Comparison of ENCODE assay signal across 13 mouse cellular contexts in genomic region chr12:111436640-111437039, GRCm38 (mm10). TPM values are rescaled to one million over a fixed set of nuclear protein-coding genes. Genes with fewer than 3 reads are reported as not detected.
DNase-seq lines count a peak whose midpoint lies in the region; ATAC-seq and TF ChIP-seq lines count a peak whose summit lies in the region.
"Had no signal": no experiment of that assay in that cellular context is flagged by ENCODE, and none has a peak within 500 bp of the region (broad histone marks: within the 10 kb centered on the region; RNA-seq: fewer than 3 reads in every experiment).

No protein-coding gene starts in this region.

- ATAC-seq in kidney, embryonic 15.5 days (replicated peaks; ENCODE audit: low FRiP score): no peak
- no peak for ATAC-seq in liver, embryonic 14.5 days (ENCODE audit: insufficient read depth)
- ATAC-seq in megakaryocyte progenitor cell, adult 5-6 weeks (replicated peaks; ENCODE audit: poor library complexity): peak; percentile 32
- no peak for ATAC-seq in forebrain, embryonic 12.5 days (ENCODE audit: low FRiP score)
- ATAC-seq: forebrain, embryonic 15.5 days had no signal

- H3K4me3 ChIP-seq in kidney, embryonic 15.5 days (replicated peaks): no peak overlapping the region
- peak overlapping the region; percentile 16 for H3K4me3 ChIP-seq in bone marrow macrophage, adult 2 months (ENCODE audit: insufficient read depth, low read length)
- no peak overlapping the region for H3K4me3 ChIP-seq in liver, embryonic 14.5 days (ENCODE audit: insufficient read depth in 1 of 2, low read depth in 2 of 2, low read length in 2 of 2)
- no peak overlapping the region for H3K4me3 ChIP-seq in forebrain, embryonic 12.5 days (replicated peaks)
- H3K4me3 ChIP-seq: forebrain, embryonic 15.5 days had no signal

- no peaks in the 10 kb centered on the region for H3K36me3 ChIP-seq in kidney, embryonic 15.5 days
- no peaks in the 10 kb centered on the region for H3K36me3 ChIP-seq in liver, embryonic 14.5 days (replicated peaks; ENCODE audit: control insufficient read depth, insufficient read depth, low read depth)
- H3K36me3 ChIP-seq in forebrain, embryonic 12.5 days (replicated peaks): no peaks in the 10 kb centered on the region
- H3K36me3 ChIP-seq: forebrain, embryonic 15.5 days had no signal

- no peak for TF ChIP-seq EP300 in liver, embryonic 14.5 days (IDR thresholded peaks at IDR 0.05; ENCODE audit: low read depth)

- no peak for TF ChIP-seq POLR2A in bone marrow macrophage, adult 2 months (IDR thresholded peaks at IDR 0.05; ENCODE audit: borderline replicate concordance, low read depth, low read length)

- peaks cover 58% of the 10 kb centered on the region for H3K4me1 ChIP-seq in kidney, embryonic 15.5 days
- peaks cover 80% of the 10 kb centered on the region for H3K4me1 ChIP-seq in bone marrow macrophage, adult 2 months (ENCODE audit: control insufficient read depth, insufficient read depth, low read length)
- peaks cover 69 to 82% of the 10 kb centered on the region in 2 experiments for H3K4me1 ChIP-seq in liver, embryonic 14.5 days (replicated peaks; ENCODE audit: control insufficient read depth in 2 of 2, insufficient read depth in 2 of 2, low read length in 1 of 2)
- peaks cover 5% of the 10 kb centered on the region; the same call in 1 of the 2 replicates for H3K4me1 ChIP-seq in forebrain, embryonic 12.5 days

- no peak overlapping the region for H3K4me2 ChIP-seq in kidney, embryonic 15.5 days
- peak overlapping the region; percentile 18; the same call in 1 of the 2 replicates for H3K4me2 ChIP-seq in liver, embryonic 14.5 days (ENCODE audit: low read depth)
- H3K4me2 ChIP-seq in forebrain, embryonic 12.5 days: no peak overlapping the region
- H3K4me2 ChIP-seq: forebrain, embryonic 15.5 days had no signal

- DNase-seq in kidney, postnatal 14 days: no peak
- DNase-seq in liver, embryonic 14.5 days (ENCODE audit: low read depth in 3 of 3, low spot score in 3 of 3): no peak
- DNase-seq in layer of hippocampus, postnatal 10 days (ENCODE audit: low spot score in 2 of 2): no peak
- no peak for DNase-seq in thymus, postnatal 25 days
- DNase-seq: adrenal gland, postnatal 25 days; retina, postnatal 1 day; thymus, postnatal 14 days had no signal

- H3K27me3 ChIP-seq in kidney, embryonic 15.5 days: peaks cover 25% of the 10 kb centered on the region
- H3K27me3 ChIP-seq in liver, embryonic 14.5 days (ENCODE audit: control insufficient read depth, insufficient read depth, low read length): no peaks in the 10 kb centered on the region
- H3K27me3 ChIP-seq in forebrain, embryonic 12.5 days: peaks cover 88% of the 10 kb centered on the region

- no peak for TF ChIP-seq CTCF in bone marrow macrophage, adult 2 months (IDR thresholded peaks at IDR 0.05; ENCODE audit: low read depth, low read length)
- no peak for TF ChIP-seq CTCF in liver, embryonic 14.5 days (IDR thresholded peaks at IDR 0.05; ENCODE audit: low read depth)

- H3K27ac ChIP-seq in kidney, embryonic 15.5 days: 0 out of 2 replicates have a peak overlapping the region, but pooled peaks have one; percentile 6
- H3K27ac ChIP-seq in bone marrow macrophage, adult 2 months (ENCODE audit: insufficient read depth, low read depth, low read length): peak overlapping the region; percentile 85
- peak overlapping the region; percentile 52 for H3K27ac ChIP-seq in liver, embryonic 14.5 days
- H3K27ac ChIP-seq in forebrain, embryonic 12.5 days: no peak overlapping the region
- H3K27ac ChIP-seq: forebrain, embryonic 15.5 days had no signal

- no peaks in the 10 kb centered on the region for H3K9me3 ChIP-seq in kidney, embryonic 15.5 days (replicated peaks)
- H3K9me3 ChIP-seq in liver, embryonic 14.5 days (ENCODE audit: control insufficient read depth, low read length): no peaks in the 10 kb centered on the region
- H3K9me3 ChIP-seq in forebrain, embryonic 12.5 days: no peaks in the 10 kb centered on the region
- H3K9me3 ChIP-seq: forebrain, embryonic 15.5 days had no signal

- no peak overlapping the region for H3K9ac ChIP-seq in kidney, embryonic 15.5 days
- H3K9ac ChIP-seq in liver, embryonic 14.5 days (replicated peaks): no peak overlapping the region
- no peak overlapping the region for H3K9ac ChIP-seq in forebrain, embryonic 12.5 days
- H3K9ac ChIP-seq: forebrain, embryonic 15.5 days had no signal

- 57% methylated on average over 8 of the region's 8 CpGs for WGBS in kidney, embryonic 15.5 days
- 67% methylated on average over 8 of the region's 8 CpGs for WGBS in liver, embryonic 14.5 days (ENCODE audit: insufficient replicate concordance)
- 73% methylated on average over 8 of the region's 8 CpGs for WGBS in forebrain, embryonic 12.5 days

RNA-seq across cellular contexts. Expression of gene Tnfaip2, which starts 5.6 kb away (rescaled TPM):
- polyA plus RNA-seq in kidney, embryonic 15.5 days (2015; fragmentation: Nextera tagmentation; extraction: Ambion mirVana): 19.5 and 22.9 TPM in 2 replicates
- 300 and 304 TPM in 2 replicates for polyA plus RNA-seq in bone marrow macrophage, adult 2 months (2012; ENCODE audit: insufficient read depth, insufficient read length, missing spikeins)
- 57.6 and 61.8 TPM in 2 replicates for polyA plus RNA-seq in liver, embryonic 14.5 days (2012; rRNA removed)
- polyA plus RNA-seq in liver, embryonic 14.5 days (2014; fragmentation: Nextera tagmentation; extraction: Ambion mirVana): 78.7 and 88.5 TPM in 2 replicates
- 18.3 and 20.9 TPM in 2 replicates for total RNA-seq in megakaryocyte progenitor cell, adult 5-6 weeks (2015)
- 31.1 and 67.8 TPM in 2 replicates for total RNA-seq in megakaryocyte progenitor cell, adult 5-6 weeks (2017)
- 1.5 and 2.2 TPM in 2 replicates for polyA plus RNA-seq in forebrain, embryonic 12.5 days (2016; fragmentation: Nextera tagmentation; extraction: Ambion mirVana)
- under 1 TPM; 0.62 to 0.71 TPM for total RNA-seq in layer of hippocampus, postnatal 10 days (2021)

RNA-seq across cellular contexts. Expression of gene Exoc3l4, which starts 19.8 kb away (rescaled TPM):
- 16.8 and 17.8 TPM in 2 replicates for polyA plus RNA-seq in kidney, embryonic 15.5 days (2015; fragmentation: Nextera tagmentation; extraction: Ambion mirVana)
- 7.8 and 8.0 TPM in 2 replicates for polyA plus RNA-seq in bone marrow macrophage, adult 2 months (2012; ENCODE audit: insufficient read depth, insufficient read length, missing spikeins)
- 18.1 and 20.1 TPM in 2 replicates for polyA plus RNA-seq in liver, embryonic 14.5 days (2012; rRNA removed)
- 15.8 and 19.3 TPM in 2 replicates for polyA plus RNA-seq in liver, embryonic 14.5 days (2014; fragmentation: Nextera tagmentation; extraction: Ambion mirVana)
- total RNA-seq in megakaryocyte progenitor cell, adult 5-6 weeks (2015): 0.42 and 1.1 TPM in 2 replicates
- not detected in 2 replicates for total RNA-seq in megakaryocyte progenitor cell, adult 5-6 weeks (2017)
- polyA plus RNA-seq in forebrain, embryonic 12.5 days (2016; fragmentation: Nextera tagmentation; extraction: Ambion mirVana): 1.4 and 3.3 TPM in 2 replicates
- total RNA-seq in layer of hippocampus, postnatal 10 days (2021): 1 to 10 TPM in 1 of 2 experiments, under 1 TPM in 1; 0.41 to 1.1 TPM

RNA-seq across cellular contexts. Expression of gene Lbhd2, which starts 30.0 kb away (rescaled TPM):
- polyA plus RNA-seq in kidney, embryonic 15.5 days (2015; fragmentation: Nextera tagmentation; extraction: Ambion mirVana): 5.5 and 7.0 TPM in 2 replicates
- polyA plus RNA-seq in bone marrow macrophage, adult 2 months (2012; ENCODE audit: insufficient read depth, insufficient read length, missing spikeins): not detected in 2 replicates
- not detected in 2 replicates for polyA plus RNA-seq in liver, embryonic 14.5 days (2012; rRNA removed)
- polyA plus RNA-seq in liver, embryonic 14.5 days (2014; fragmentation: Nextera tagmentation; extraction: Ambion mirVana): 0.15 and 0.21 TPM in 2 replicates
- total RNA-seq in megakaryocyte progenitor cell, adult 5-6 weeks (2015): 0.30 TPM in 1 of 2 replicates, not detected in the other
- total RNA-seq in megakaryocyte progenitor cell, adult 5-6 weeks (2017): not detected in 2 replicates
- 0.51 and 0.63 TPM in 2 replicates for polyA plus RNA-seq in forebrain, embryonic 12.5 days (2016; fragmentation: Nextera tagmentation; extraction: Ambion mirVana)
- 1 to 10 TPM in 1 of 2 experiments, under 1 TPM in 1; 0.96 to 1.3 TPM for total RNA-seq in layer of hippocampus, postnatal 10 days (2021)
- total RNA-seq: hematopoietic stem cell, adult 5-6 weeks had no signal

RNA-seq across cellular contexts. Expression of gene Gm266, which starts 49.0 kb away (rescaled TPM):
- polyA plus RNA-seq in kidney, embryonic 15.5 days (2015; fragmentation: Nextera tagmentation; extraction: Ambion mirVana): 91.7 and 93.3 TPM in 2 replicates
- not detected in 2 replicates for polyA plus RNA-seq in bone marrow macrophage, adult 2 months (2012; ENCODE audit: insufficient read depth, insufficient read length, missing spikeins)
- polyA plus RNA-seq in liver, embryonic 14.5 days (2012; rRNA removed): 0.61 and 0.91 TPM in 2 replicates
- 0.42 and 0.53 TPM in 2 replicates for polyA plus RNA-seq in liver, embryonic 14.5 days (2014; fragmentation: Nextera tagmentation; extraction: Ambion mirVana)
- not detected in 2 replicates for total RNA-seq in megakaryocyte progenitor cell, adult 5-6 weeks (2015)
- not detected in 2 replicates for total RNA-seq in megakaryocyte progenitor cell, adult 5-6 weeks (2017)
- 2.5 and 3.5 TPM in 2 replicates for polyA plus RNA-seq in forebrain, embryonic 12.5 days (2016; fragmentation: Nextera tagmentation; extraction: Ambion mirVana)
- total RNA-seq in layer of hippocampus, postnatal 10 days (2021): 1 to 10 TPM; 6.8 to 7.5 TPM
- total RNA-seq: adrenal gland, postnatal 25 days; hematopoietic stem cell, adult 5-6 weeks had no signal

RNA-seq across cellular contexts. Expression of gene Cdc42bpb, which starts 59.1 kb away (rescaled TPM):
- polyA plus RNA-seq in kidney, embryonic 15.5 days (2015; fragmentation: Nextera tagmentation; extraction: Ambion mirVana): 31.9 and 40.0 TPM in 2 replicates
- polyA plus RNA-seq in bone marrow macrophage, adult 2 months (2012; ENCODE audit: insufficient read depth, insufficient read length, missing spikeins): 32.5 and 41.6 TPM in 2 replicates
- polyA plus RNA-seq in liver, embryonic 14.5 days (2012; rRNA removed): 22.5 and 23.2 TPM in 2 replicates
- polyA plus RNA-seq in liver, embryonic 14.5 days (2014; fragmentation: Nextera tagmentation; extraction: Ambion mirVana): 5.3 and 6.6 TPM in 2 replicates
- 1.5 and 5.4 TPM in 2 replicates for total RNA-seq in megakaryocyte progenitor cell, adult 5-6 weeks (2015)
- total RNA-seq in megakaryocyte progenitor cell, adult 5-6 weeks (2017): 2.9 and 5.2 TPM in 2 replicates
- polyA plus RNA-seq in forebrain, embryonic 12.5 days (2016; fragmentation: Nextera tagmentation; extraction: Ambion mirVana): 38.9 and 41.6 TPM in 2 replicates
- total RNA-seq in layer of hippocampus, postnatal 10 days (2021): 100 to 1,000 TPM; 138 to 143 TPM
